Mouse (Mus musculus) lung, postnatal 0 days (tissue): ENCODE measurements around the gene Clic6. TPM values are rescaled to one million over a fixed set of nuclear protein-coding genes. Genes with fewer than 3 reads are reported as not detected.

Experiments used
- ATAC-seq: fragments of 200-750 bp; cut with Nextera tagmentation; 2 replicates; pipeline ENCODE4 v1.8.0; 2017; ENCODE audit warnings: moderate library complexity
- DNase-seq: peaks from one replicate; pipeline ENCODE4 v3.0.0-alpha.2; 2016; ENCODE audit warnings: low spot score
- H3K27ac ChIP-seq: fragments of 300-500 bp; sonication (generic); 2 replicates; pipeline ENCODE4 v1.5.1; 2014; ENCODE audit warnings: antibody characterized with exemption, mild to moderate bottlenecking, low read length, mixed read lengths
- H3K27me3 ChIP-seq: fragments of 300-500 bp; sonication (generic); replicated peaks from 2 replicates; pipeline ENCODE4 v1.6.1; 2014; ENCODE audit warnings: low read length, mixed read lengths; ENCODE audit not compliant: insufficient read depth
- H3K36me3 ChIP-seq: fragments of 300-500 bp; sonication (generic); 2 replicates; pipeline ENCODE4 v1.6.1; 2014; ENCODE audit warnings: low read length, mixed read lengths; ENCODE audit not compliant: insufficient read depth
- H3K4me1 ChIP-seq: fragments of 300-500 bp; sonication (generic); 2 replicates; pipeline ENCODE4 v1.6.1; 2014; ENCODE audit warnings: antibody characterized with exemption, low read depth, low read length, mixed read lengths; ENCODE audit not compliant: insufficient read depth
- H3K4me2 ChIP-seq: fragments of 300-500 bp; sonication (generic); replicated peaks from 2 replicates; pipeline ENCODE4 v1.6.1; 2014; ENCODE audit warnings: low read depth, mild to moderate bottlenecking, low read length, moderate library complexity, mixed read lengths
- H3K4me3 ChIP-seq: fragments of 300-500 bp; sonication (generic); 2 replicates; pipeline ENCODE4 v1.5.1; 2014; ENCODE audit warnings: low read depth, low read length
- H3K9ac ChIP-seq: fragments of 300-500 bp; sonication (generic); replicated peaks from 2 replicates; pipeline ENCODE4 v1.6.1; 2014; ENCODE audit warnings: low read depth, mild to moderate bottlenecking
- H3K9me3 ChIP-seq: fragments of 300-500 bp; sonication (generic); 2 replicates; pipeline ENCODE4 v1.6.1; 2016; ENCODE audit warnings: low read length, mixed read lengths
- CTCF ChIP-seq: IDR thresholded peaks from 2 replicates; pipeline ENCODE4 v1.5.1; 2016; ENCODE audit warnings: antibody characterized with exemption, mild to moderate bottlenecking
- EP300 ChIP-seq: IDR thresholded peaks from 2 replicates; pipeline ENCODE4 v1.6.1; 2016; ENCODE audit warnings: antibody characterized with exemption, mild to moderate bottlenecking, control low read depth
- WGBS: fragments of 180-500 bp; shearing (Covaris S2); extraction: QIAGEN DNeasy Blood & Tissue Kit; methylation state at CpG from one replicate; pipeline ENCODE4 v1.1.7; 2014; 5-methylcytosine and 5-hydroxymethylcytosine counted together
- polyA plus RNA-seq: library from polyadenylated mRNA; unstranded; fragments of >200 nt; fragmentation: Nextera tagmentation; extraction: Ambion mirVana; gene quantifications from 2 replicates; pipeline ENCODE4 v1.2.1, GENCODE M21; 2015

Clic6 gene
- polyA plus RNA-seq, 1 experiment from 2014 or later = 14.5 TPM

DNA sequence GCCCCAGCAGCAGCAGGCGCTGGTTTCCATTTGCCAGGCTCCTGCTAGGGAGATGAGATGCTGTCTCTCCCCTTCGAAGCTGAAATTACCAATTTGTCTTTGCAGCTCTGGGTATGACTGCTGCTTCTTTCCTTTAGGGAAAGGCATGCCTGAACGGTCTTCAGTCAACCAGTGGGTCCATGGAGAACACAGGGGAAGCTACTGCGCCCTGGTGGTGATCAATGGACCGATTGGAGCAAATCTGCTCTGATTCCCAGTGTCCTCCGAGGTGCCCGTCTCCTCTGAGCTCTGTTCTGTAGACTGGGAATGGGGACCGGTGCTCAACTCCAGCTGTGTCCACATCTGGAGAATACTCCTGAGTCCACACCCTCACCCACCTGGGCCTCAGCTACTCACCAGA, 30.0 kb upstream of the Clic6 start:
- no peaks in the 10 kb centered on the region for H3K36me3 ChIP-seq
- DNase-seq (no peak), ATAC-seq (no peak)
- H3K9me3 ChIP-seq = no peaks in the 10 kb centered on the region
- no peak overlapping the region for H3K4me2 ChIP-seq
- no peak overlapping the region for H3K4me3 ChIP-seq
- peaks cover under 1% of the 10 kb centered on the region; the same call in 1 of the 2 replicates for H3K4me1 ChIP-seq
- H3K27ac ChIP-seq = no peak overlapping the region
- 71% methylated on average over 8 of the region's 8 CpGs for WGBS
- no peaks in the 10 kb centered on the region for H3K27me3 ChIP-seq
- peak; percentile 38 for TF ChIP-seq CTCF
- TF ChIP-seq EP300 = no peak
- H3K9ac ChIP-seq = no peak overlapping the region

DNA sequence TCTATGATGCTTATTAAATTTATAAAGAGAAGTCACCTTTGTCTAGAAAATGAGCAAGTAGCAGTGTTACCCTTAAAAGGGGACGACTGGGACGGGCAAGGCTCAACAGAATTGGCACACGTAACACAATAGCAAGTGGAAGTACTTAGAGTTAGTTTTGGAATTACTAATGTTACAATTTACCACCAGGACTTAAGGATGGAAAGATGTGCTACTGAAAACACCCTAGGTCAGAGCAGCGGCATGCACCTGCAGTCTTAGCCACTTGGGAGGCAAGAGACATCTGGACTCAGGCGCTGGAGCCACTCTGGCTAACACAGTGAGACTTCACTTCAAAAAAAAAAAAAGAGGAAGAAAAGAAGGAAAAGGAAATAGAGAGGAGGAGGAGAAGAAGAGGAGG, 29.6 kb upstream of the Clic6 start:
- Histone ChIP-seq H3K4me1 (no peaks in the 10 kb centered on the region; the same call in 1 of the 2 replicates), H3K27ac (no peak overlapping the region), H3K27me3 (no peaks in the 10 kb centered on the region), H3K4me3 (no peak overlapping the region), H3K36me3 (no peaks in the 10 kb centered on the region), H3K9me3 (no peaks in the 10 kb centered on the region), H3K4me2 (no peak overlapping the region), H3K9ac (no peak overlapping the region)
- TF ChIP-seq EP300 (no peak), CTCF (no peak)
- no peak for DNase-seq
- WGBS = 87% methylated on average over 5 of the region's 5 CpGs
- no peak for ATAC-seq

DNA sequence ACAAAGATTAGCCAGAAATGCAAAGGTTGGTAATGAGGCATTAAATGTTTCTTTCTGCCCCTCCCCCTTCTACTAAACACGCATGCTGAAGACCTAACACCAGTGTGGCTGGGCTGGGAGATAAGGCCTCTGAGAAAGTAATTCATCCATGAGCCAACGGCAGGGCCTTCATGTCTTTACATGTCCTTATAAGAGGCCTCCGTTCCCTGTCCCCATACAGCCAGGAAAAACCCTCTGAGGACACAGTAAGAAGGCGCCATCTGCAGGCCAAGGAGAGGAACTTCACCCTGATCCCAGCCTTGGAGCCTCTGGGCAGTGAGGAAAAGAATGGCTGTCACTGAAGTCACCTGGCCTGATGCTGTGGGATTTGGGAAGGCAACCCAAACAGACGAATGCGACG, 27.9 kb upstream of the Clic6 start:
- Histone ChIP-seq H3K4me2 (no peak overlapping the region), H3K36me3 (no peaks in the 10 kb centered on the region), H3K27me3 (no peaks in the 10 kb centered on the region), H3K4me1 (no peaks in the 10 kb centered on the region; the same call in 1 of the 2 replicates), H3K9ac (no peak overlapping the region), H3K4me3 (no peak overlapping the region), H3K9me3 (no peaks in the 10 kb centered on the region), H3K27ac (no peak overlapping the region)
- WGBS = 19% methylated on average over 7 of the region's 7 CpGs
- peak; percentile 92 for DNase-seq
- TF ChIP-seq EP300 = no peak
- TF ChIP-seq CTCF = peak; percentile 97
- ATAC-seq = peak; percentile 76

DNA sequence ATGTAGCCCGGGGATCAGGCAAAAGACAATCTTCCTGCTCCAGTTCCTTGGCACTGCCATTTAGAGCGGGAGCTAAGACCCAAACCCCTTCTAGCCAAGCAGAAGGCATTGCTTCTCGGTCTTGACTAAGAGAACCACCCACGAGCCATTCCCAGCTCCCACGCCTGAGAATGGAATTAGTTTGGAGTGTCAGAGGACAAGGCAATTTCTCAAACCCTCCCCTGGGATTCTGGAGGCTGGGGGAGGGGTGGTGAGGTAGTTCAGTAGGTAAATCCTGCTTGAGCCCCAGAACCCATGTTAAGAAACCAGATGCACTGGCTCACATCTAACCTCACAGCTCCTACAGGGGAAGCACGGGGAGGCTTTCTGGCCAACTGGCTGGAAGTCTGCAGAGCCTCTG, 24.1 kb upstream of the Clic6 start:
- Histone ChIP-seq H3K9me3 (no peaks in the 10 kb centered on the region), H3K36me3 (no peaks in the 10 kb centered on the region), H3K4me2 (no peak overlapping the region), H3K4me1 (peaks cover 16% of the 10 kb centered on the region; the same call in 1 of the 2 replicates), H3K27ac (no peak overlapping the region), H3K4me3 (no peak overlapping the region), H3K27me3 (no peaks in the 10 kb centered on the region), H3K9ac (no peak overlapping the region)
- ATAC-seq (no peak), DNase-seq (no peak)
- WGBS = 67% methylated on average over 6 of the region's 6 CpGs
- TF ChIP-seq EP300 (no peak), CTCF (no peak)

DNA sequence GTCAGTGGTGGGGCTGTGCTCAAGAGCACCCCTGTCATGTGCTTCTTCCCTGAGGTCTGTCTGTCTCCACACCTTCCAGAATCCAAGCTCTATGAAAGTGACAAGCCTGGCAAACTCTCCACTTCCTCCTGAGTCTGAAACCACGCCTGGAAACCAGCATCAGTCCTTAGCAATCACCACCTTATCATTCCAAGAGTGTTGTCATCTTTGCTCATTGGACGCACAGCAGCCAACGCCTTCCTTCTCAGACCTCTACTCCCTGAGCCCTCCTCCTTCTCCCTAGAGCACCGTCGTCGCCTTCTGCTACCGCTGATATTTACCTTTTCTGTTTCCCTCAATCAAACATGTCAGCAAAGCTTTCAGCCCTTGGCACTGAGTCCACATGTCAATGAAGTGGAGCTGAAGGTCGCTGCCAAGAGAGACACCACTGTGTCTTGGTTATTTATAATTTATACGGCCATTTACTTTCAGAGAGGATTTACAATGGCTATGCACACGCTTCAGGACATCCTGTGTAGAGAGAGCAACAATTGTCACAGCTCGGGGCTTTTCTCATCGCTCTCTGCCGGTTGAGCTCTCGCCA, 21.1 kb upstream of the Clic6 start:
- DNase-seq = peak; percentile 84
- Histone ChIP-seq H3K4me2 (peak overlapping the region; percentile 93), H3K27me3 (no peaks in the 10 kb centered on the region), H3K9ac (no peak overlapping the region), H3K9me3 (no peaks in the 10 kb centered on the region), H3K4me3 (peak overlapping the region; percentile 87; the same call in 1 of the 2 replicates), H3K36me3 (no peaks in the 10 kb centered on the region), H3K27ac (peak overlapping the region; percentile 68), H3K4me1 (peaks cover 16% of the 10 kb centered on the region; the same call in 1 of the 2 replicates)
- TF ChIP-seq CTCF = no peak
- TF ChIP-seq EP300 = peak; percentile 23
- 8% methylated on average over 14 of the region's 14 CpGs for WGBS
- no peak for ATAC-seq

DNA sequence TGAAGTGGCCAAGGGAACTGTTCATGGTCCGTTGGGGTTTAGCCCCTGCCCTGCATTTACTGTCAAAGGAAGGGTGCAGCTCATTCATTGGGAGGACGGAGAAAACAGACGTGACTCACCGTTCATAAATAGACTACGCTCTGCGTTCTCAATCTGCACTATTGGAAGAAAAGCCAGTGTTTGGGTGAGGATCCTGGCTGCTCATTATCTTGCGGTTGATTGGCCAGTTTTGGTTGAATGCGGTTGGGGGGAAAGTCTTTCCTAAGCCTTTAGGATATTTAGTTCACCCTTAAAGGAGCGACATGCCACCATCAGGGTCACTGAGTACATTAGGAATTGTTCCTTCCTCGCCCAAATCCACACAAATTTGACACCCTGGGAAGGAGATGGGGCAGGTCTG, 20.3 kb upstream of the Clic6 start:
- H3K36me3 ChIP-seq = no peaks in the 10 kb centered on the region
- DNase-seq (peak; percentile 77), ATAC-seq (no peak)
- 3% methylated on average over 10 of the region's 10 CpGs for WGBS
- peak overlapping the region; percentile 75; the same call in 1 of the 2 replicates for H3K27ac ChIP-seq
- H3K4me1 ChIP-seq = peaks cover 16% of the 10 kb centered on the region; the same call in 1 of the 2 replicates
- no peaks in the 10 kb centered on the region for H3K9me3 ChIP-seq
- H3K27me3 ChIP-seq = no peaks in the 10 kb centered on the region
- peak overlapping the region; percentile 87 for H3K4me3 ChIP-seq
- H3K9ac ChIP-seq = peak overlapping the region; percentile 74
- H3K4me2 ChIP-seq = peak overlapping the region; percentile 93
- TF ChIP-seq CTCF = no peak
- TF ChIP-seq EP300 = no peak
